Mouse (Mus musculus) CH12.LX (cell line): ENCODE data around the gene Smpd3. TPM values are rescaled to one million over a fixed set of nuclear protein-coding genes. Genes with fewer than 3 reads are reported as not detected.

Experiments used
- DNase-seq: peaks from one replicate; pipeline ENCODE4 v3.0.0-alpha.2; 2013; ENCODE audit errors: extremely low read depth
- H3K27ac ChIP-seq: 2 replicates; pipeline ENCODE4 v1.5.1; 2012; ENCODE audit warnings: low read depth, mild to moderate bottlenecking, control low read depth, moderate library complexity; ENCODE audit not compliant: insufficient read depth
- H3K27me3 ChIP-seq: replicated peaks from 2 replicates; pipeline ENCODE3; 2012; ENCODE audit warnings: inconsistent platforms
- H3K36me3 ChIP-seq, 2 experiments: replicated peaks in 1 of 2; 2 replicates each; pipeline versions ENCODE3 to v1.6.1; 2012; ENCODE audit warnings: inconsistent platforms in 1 of 2, low read length in 1 of 2, mild to moderate bottlenecking in 1 of 2, mixed read lengths in 1 of 2, moderate library complexity in 1 of 2; ENCODE audit not compliant: control insufficient read depth in 1 of 2, insufficient read depth in 1 of 2
- H3K4me1 ChIP-seq, 2 experiments: 2 replicates each; pipeline ENCODE4 v1.6.1; 2012; ENCODE audit warnings: inconsistent platforms in 1 of 2, moderate library complexity in 1 of 2; ENCODE audit not compliant: insufficient read depth in 2 of 2, control insufficient read depth in 1 of 2
- H3K4me2 ChIP-seq: 2 replicates; pipeline ENCODE4 v1.6.1; 2012; ENCODE audit warnings: low read depth, mild to moderate bottlenecking, control low read depth; ENCODE audit not compliant: poor library complexity, insufficient read depth, severe bottlenecking
- H3K4me3 ChIP-seq, 3 experiments: fragments of 150-350 bp in 1 of 3; sonication (generic) in 1 of 3; replicated peaks in 1 of 3; 2 replicates each; pipeline versions ENCODE3 to v1.5.1; 2011 to 2012; ENCODE audit warnings: low read depth in 2 of 3, low read length in 2 of 3, mild to moderate bottlenecking in 2 of 3, moderate library complexity in 2 of 3, control low read depth in 1 of 3, improper control_type of control experiment in 1 of 3, inconsistent platforms in 1 of 3, mixed read lengths in 1 of 3; ENCODE audit not compliant: poor library complexity in 1 of 3
- H3K79me2 ChIP-seq: replicated peaks from 2 replicates; pipeline ENCODE4 v1.6.1; 2012; ENCODE audit warnings: mild to moderate bottlenecking, moderate library complexity; ENCODE audit not compliant: control insufficient read depth, poor library complexity, insufficient read depth, severe bottlenecking; ENCODE audit errors: extremely low read depth
- H3K9ac ChIP-seq: 2 replicates; pipeline ENCODE4 v1.6.1; 2012; ENCODE audit warnings: low read depth, mild to moderate bottlenecking, control low read depth, moderate library complexity; ENCODE audit not compliant: insufficient read depth
- H3K9me3 ChIP-seq: replicated peaks from 2 replicates; pipeline ENCODE3; 2012; ENCODE audit warnings: low read length, inconsistent platforms, mixed read lengths
- CHD1 ChIP-seq: IDR thresholded peaks from 2 replicates; pipeline ENCODE4 v1.6.1; 2012; ENCODE audit warnings: low read depth, low read length, improper control_type of control experiment, inconsistent platforms
- CTCF ChIP-seq, 2 experiments: IDR thresholded peaks in 1 of 2; conservative IDR thresholded peaks in 1 of 2; 2 replicates each; pipeline ENCODE4 v1.5.1; 2011 to 2012; ENCODE audit warnings: low read depth in 2 of 2, low read length in 2 of 2, improper control_type of control experiment in 1 of 2, inconsistent platforms in 1 of 2, mild to moderate bottlenecking in 1 of 2, moderate library complexity in 1 of 2
- EP300 ChIP-seq: IDR thresholded peaks from 2 replicates; pipeline ENCODE4 v1.6.1; 2011; ENCODE audit warnings: low read length, improper control_type of control experiment
- ETS1 ChIP-seq: conservative IDR thresholded peaks from 2 replicates; pipeline ENCODE4 v1.6.1; 2012; ENCODE audit warnings: low read depth, mild to moderate bottlenecking, inconsistent platforms, low read length, improper control_type of control experiment, moderate library complexity
- GABPA ChIP-seq: IDR thresholded peaks from 2 replicates; pipeline ENCODE4 v1.6.1; 2012; ENCODE audit warnings: low read depth, low read length, improper control_type of control experiment, inconsistent platforms; ENCODE audit not compliant: insufficient replicate concordance
- HCFC1 ChIP-seq: IDR thresholded peaks from 2 replicates; pipeline ENCODE4 v1.6.1; 2012; ENCODE audit warnings: low read depth, mild to moderate bottlenecking, inconsistent platforms, low read length, improper control_type of control experiment
- JUND ChIP-seq: conservative IDR thresholded peaks from 2 replicates; pipeline ENCODE4 v1.6.1; 2011; ENCODE audit warnings: low read depth, low read length, improper control_type of control experiment
- MAZ ChIP-seq: IDR thresholded peaks from 2 replicates; pipeline ENCODE4 v1.6.1; 2012; ENCODE audit warnings: low read depth, mild to moderate bottlenecking, inconsistent platforms, low read length, improper control_type of control experiment, moderate library complexity
- MXI1 ChIP-seq: IDR thresholded peaks from 2 replicates; pipeline ENCODE4 v1.6.1; 2011; ENCODE audit warnings: mild to moderate bottlenecking, low read depth, low read length, improper control_type of control experiment
- MYC ChIP-seq: IDR thresholded peaks from 2 replicates; pipeline ENCODE4 v1.6.1; 2011; ENCODE audit warnings: low read depth, mild to moderate bottlenecking, improper control_type of control experiment, low read length
- PAX5 ChIP-seq: IDR thresholded peaks from 2 replicates; pipeline ENCODE4 v1.6.1; 2012; ENCODE audit warnings: low read length, inconsistent platforms, mixed read lengths
- POLR2A ChIP-seq: IDR thresholded peaks from 2 replicates; pipeline ENCODE4 v1.6.1; 2011; ENCODE audit warnings: low read depth, mild to moderate bottlenecking, improper control_type of control experiment, low read length
- POLR2AphosphoS2 ChIP-seq: IDR thresholded peaks from 2 replicates; pipeline ENCODE4 v1.6.1; 2011; ENCODE audit warnings: low read depth, low read length, improper control_type of control experiment
- RAD21 ChIP-seq: IDR thresholded peaks from 2 replicates; pipeline ENCODE4 v1.6.1; 2011; ENCODE audit warnings: low read depth, mild to moderate bottlenecking, low read length, improper control_type of control experiment, moderate library complexity
- RCOR1 ChIP-seq: conservative IDR thresholded peaks from 2 replicates; pipeline ENCODE4 v1.6.1; 2012; ENCODE audit warnings: low read depth, mild to moderate bottlenecking, inconsistent platforms, low read length, improper control_type of control experiment
- SIN3A ChIP-seq: IDR thresholded peaks from 2 replicates; pipeline ENCODE4 v1.6.1; 2012; ENCODE audit warnings: low read length, improper control_type of control experiment, inconsistent platforms
- SMC3 ChIP-seq: IDR thresholded peaks from 2 replicates; pipeline ENCODE4 v1.6.1; 2011; ENCODE audit warnings: low read depth, low read length, improper control_type of control experiment
- TBP ChIP-seq: conservative IDR thresholded peaks from 2 replicates; pipeline ENCODE4 v1.6.1; 2011; ENCODE audit warnings: low read depth, low read length, improper control_type of control experiment
- TCF12 ChIP-seq: IDR thresholded peaks from 2 replicates; pipeline ENCODE4 v1.6.1; 2014; ENCODE audit warnings: low read depth, mild to moderate bottlenecking, inconsistent platforms, low read length, improper control_type of control experiment
- UBTF ChIP-seq: IDR thresholded peaks from 2 replicates; pipeline ENCODE4 v1.6.1; 2012; ENCODE audit warnings: low read depth, mild to moderate bottlenecking, inconsistent platforms, low read length, improper control_type of control experiment, moderate library complexity
- USF1 ChIP-seq: IDR thresholded peaks from 2 replicates; pipeline ENCODE4 v1.6.1; 2014; ENCODE audit warnings: low read depth, mild to moderate bottlenecking, inconsistent platforms, low read length, improper control_type of control experiment
- USF2 ChIP-seq: conservative IDR thresholded peaks from 2 replicates; pipeline ENCODE4 v1.6.1; 2011; ENCODE audit warnings: low read depth, low read length, improper control_type of control experiment
- ZMIZ1 ChIP-seq: IDR thresholded peaks from 2 replicates; pipeline ENCODE4 v1.6.1; 2012; ENCODE audit warnings: low read depth, mild to moderate bottlenecking, inconsistent platforms, low read length, improper control_type of control experiment
- ZNF384 ChIP-seq: IDR thresholded peaks from 2 replicates; pipeline ENCODE4 v1.6.1; 2012; ENCODE audit warnings: low read depth, low read length, improper control_type of control experiment, inconsistent platforms
- dilution Hi-C: fragments of 300-500 bp; cut with MboI; formaldehyde crosslinking; loops from 2 replicates; pipeline ENCODE4 v1.14.3; 2020; ENCODE audit warnings: low sequenced_read_pairs; ENCODE audit not compliant: extremely low pct_unique_long_range_greater_than_20kb, extremely low pct_ligation_motif_present
- in situ Hi-C: fragments of 300-500 bp; cut with MboI; formaldehyde crosslinking; loops from 3 replicates; pipeline ENCODE4 v1.14.3; 2019; ENCODE audit warnings: low sequenced_read_pairs, low pct_ligation_motif_present, low pct_unique_long_range_greater_than_20kb, mixed read lengths
- polyA plus RNA-seq: library from polyadenylated mRNA; unstranded; fragments of >175 nt; gene quantifications from 2 replicates; pipeline ENCODE4 v1.2.1, GENCODE M21; 2012; ENCODE audit warnings: low read depth; ENCODE audit not compliant: insufficient read length
- total RNA-seq, 2 experiments: library from RNA; depleted of rRNA; stranded (reverse); fragments of 300-350 nt in 1 of 2; fragments of >200 nt in 1 of 2; gene quantifications; 2 replicates each; pipeline ENCODE4 v1.2.3; 2012 to 2014

Smpd3 gene
- total and polyA plus RNA-seq, 3 experiments: 0.16 to 0.25 (median 0.19) TPM

DNA sequence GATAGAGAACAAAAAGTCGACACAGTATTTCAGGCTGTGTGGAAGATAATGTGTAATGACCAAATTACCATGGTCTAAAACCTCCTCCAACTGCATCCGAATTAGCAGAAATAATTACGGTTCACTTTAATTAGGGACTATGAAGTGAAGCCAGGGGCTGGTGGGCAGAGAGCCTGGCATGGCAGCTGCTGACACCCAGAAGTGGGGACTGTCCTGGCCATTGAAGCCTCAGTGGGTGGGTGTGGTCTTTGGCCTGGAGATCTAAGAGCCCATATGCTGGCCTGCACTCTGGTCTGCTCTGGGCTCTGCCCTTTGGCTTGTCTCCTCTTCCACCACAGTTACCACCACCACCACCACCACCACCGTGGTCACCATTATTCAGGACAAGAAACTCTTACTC lies 73.9 kb downstream of the Smpd3 start:
- no peaks in the 10 kb centered on the region for H3K9me3 ChIP-seq
- no peak for TF ChIP-seq RCOR1
- no peak for TF ChIP-seq ZNF384
- TF ChIP-seq CTCF (conservative IDR thresholded peaks at IDR 0.05 in 1 of 2, IDR thresholded peaks at IDR 0.05 in 1 of 2; ENCODE audit: low read depth in 2 of 2, low read length in 2 of 2): no peak
- no peak for TF ChIP-seq UBTF
- no peak for TF ChIP-seq USF2
- TF ChIP-seq GABPA: no peak
- TF ChIP-seq JUND: no peak
- TF ChIP-seq TCF12: no peak
- TF ChIP-seq ETS1: no peak
- TF ChIP-seq CHD1: no peak
- TF ChIP-seq USF1: no peak
- no peak for TF ChIP-seq PAX5
- TF ChIP-seq MXI1: no peak
- no peak for TF ChIP-seq MYC
- no peak for TF ChIP-seq ZMIZ1
- TF ChIP-seq RAD21: no peak
- no peak for TF ChIP-seq HCFC1
- no peak for TF ChIP-seq TBP
- TF ChIP-seq POLR2A: no peak
- no peak for TF ChIP-seq POLR2AphosphoS2
- TF ChIP-seq, all 38 proteins: peak for 0
- H3K4me3 ChIP-seq: no peak overlapping the region
- H3K9ac ChIP-seq: no peak overlapping the region
- dilution Hi-C loops (no loop called here), in situ Hi-C loops (no loop called here)
- H3K36me3 ChIP-seq: peaks cover 8 to 39% of the 10 kb centered on the region in 2 experiments
- H3K27ac ChIP-seq: no peak overlapping the region
- no peak overlapping the region for H3K4me2 ChIP-seq
- no peaks in the 10 kb centered on the region for H3K27me3 ChIP-seq
- DNase-seq: no peak
- H3K4me1 ChIP-seq: no peaks in the 10 kb centered on the region
- H3K79me2 ChIP-seq: no peaks in the 10 kb centered on the region

DNA sequence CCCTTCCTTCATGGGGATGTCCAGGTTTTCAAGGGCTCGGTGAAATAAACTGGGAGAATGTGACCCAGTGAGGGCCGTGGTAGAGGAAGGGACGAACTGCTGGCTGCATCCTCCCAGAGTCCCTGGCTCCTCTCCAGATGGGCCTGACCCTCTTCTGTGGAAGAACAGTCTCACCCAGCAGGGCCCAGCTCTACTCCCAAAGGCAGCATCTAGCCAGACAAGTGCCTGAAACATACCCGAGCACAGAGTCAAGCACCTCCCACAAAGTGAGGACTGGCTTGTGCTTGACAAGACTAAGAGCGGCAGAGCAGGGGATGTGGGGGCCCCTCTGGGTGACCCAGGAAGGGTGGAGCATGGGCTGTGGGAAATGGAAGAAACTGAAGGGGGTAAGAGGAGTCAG lies 75.4 kb downstream of the Smpd3 start:
- H3K9ac ChIP-seq: no peak overlapping the region
- dilution Hi-C loops (no loop called here), in situ Hi-C loops (no loop called here)
- H3K4me1 ChIP-seq: no peaks in the 10 kb centered on the region
- no peaks in the 10 kb centered on the region for H3K9me3 ChIP-seq
- H3K4me3 ChIP-seq: no peak overlapping the region
- TF ChIP-seq MAZ (no peak), UBTF (no peak), SIN3A (no peak), HCFC1 (no peak), EP300 (no peak), MXI1 (no peak), SMC3 (no peak), CHD1 (no peak), USF1 (no peak)
- no peak for DNase-seq
- no peaks in the 10 kb centered on the region for H3K79me2 ChIP-seq
- no peaks in the 10 kb centered on the region for H3K27me3 ChIP-seq
- H3K36me3 ChIP-seq: peaks cover 8 to 52% of the 10 kb centered on the region in 2 experiments
- H3K27ac ChIP-seq: no peak overlapping the region
- no peak overlapping the region for H3K4me2 ChIP-seq
